Mouse (Mus musculus) CD4-positive helper T cell, adult 2 months (primary cell): Measurements from ENCODE around the gene Tnpo2.
A peak's percentile ranks its signal among the peaks of the same experiment; 100 is the strongest.

ENCODE experiments used
- DNase-seq: peaks from one replicate; pipeline ENCODE4 v3.0.0-alpha.2; 2012; ENCODE audit warnings: low read depth, missing footprints, low spot score

Gene Tnpo2

GRCm38 (mm10) chr8:85036718-85037365, at the start of gene Tnpo2:
Gene Tnpo2 (plus strand): TSS chr8:85036915.
- peak; percentile 97 for DNase-seq

- DNase-seq: no peak
Measured at GRCm38 (mm10) chr8:84987388-84987787, 49.3 kb upstream of the Tnpo2 start.

- DNase-seq: no peak
Measured at GRCm38 (mm10) chr8:84987903-84988302, 48.8 kb upstream of the Tnpo2 start.

GRCm38 (mm10) chr8:84989311-84989731, 47.4 kb upstream of the Tnpo2 start:
- DNase-seq: no peak

- DNase-seq: peak; percentile 90
Measured at GRCm38 (mm10) chr8:84989810-84990209, 46.9 kb upstream of the Tnpo2 start.

- peak; percentile 98 for DNase-seq
Measured at GRCm38 (mm10) chr8:84990349-84990748, 46.4 kb upstream of the Tnpo2 start, which contains the start of gene Hook2. Gene Hook2 (plus strand): TSS chr8:84990603.

GRCm38 (mm10) chr8:84990836-84991235, 45.9 kb upstream of the Tnpo2 start:
- DNase-seq: peak; percentile 80

- DNase-seq: no peak
Measured at GRCm38 (mm10) chr8:84994375-84994774, 42.3 kb upstream of the Tnpo2 start.

GRCm38 (mm10) chr8:84995680-84996079, 41.0 kb upstream of the Tnpo2 start:
- no peak for DNase-seq

- no peak for DNase-seq
Measured at GRCm38 (mm10) chr8:84996978-84997377, 39.7 kb upstream of the Tnpo2 start.

- DNase-seq: peak; percentile 90
Measured at GRCm38 (mm10) chr8:84997649-84998295, 38.9 kb upstream of the Tnpo2 start.

GRCm38 (mm10) chr8:85007686-85008085, 29.0 kb upstream of the Tnpo2 start:
- DNase-seq: peak; percentile 50

GRCm38 (mm10) chr8:85011242-85011641, 25.5 kb upstream of the Tnpo2 start:
- DNase-seq: no peak

GRCm38 (mm10) chr8:85013230-85013840, 23.4 kb upstream of the Tnpo2 start:
- DNase-seq: peak; percentile 85

GRCm38 (mm10) chr8:85014431-85014830, 22.3 kb upstream of the Tnpo2 start, which contains the start of gene Best2:
Gene Best2 (minus strand): TSS chr8:85014531.
- no peak for DNase-seq

GRCm38 (mm10) chr8:85016724-85017123, 20.0 kb upstream of the Tnpo2 start:
- DNase-seq: no peak

- DNase-seq: no peak
Measured at GRCm38 (mm10) chr8:85017209-85017608, 19.5 kb upstream of the Tnpo2 start.

GRCm38 (mm10) chr8:85021514-85022055, 15.1 kb upstream of the Tnpo2 start:
- no peak for DNase-seq

- DNase-seq: no peak
Measured at GRCm38 (mm10) chr8:85023846-85024245, 12.9 kb upstream of the Tnpo2 start.

GRCm38 (mm10) chr8:85025098-85025932, 11.4 kb upstream of the Tnpo2 start, which contains the start of gene Asna1:
Gene Asna1 (minus strand): TSS chr8:85025281.
- DNase-seq: peak; percentile 96
